Mouse (Mus musculus): Measurements from ENCODE around the gene Inpp5a. TPM values are rescaled to one million over a fixed set of nuclear protein-coding genes. Genes with fewer than 3 reads are reported as not detected.

The Inpp5a gene
- polyA plus RNA-seq, 1 experiment, result 41.4 TPM

- Histone ChIP-seq H3K27ac (ENCODE audit: control insufficient read depth, insufficient read depth, low read depth, low read length) (no peak overlapping the region), H3K4me1 (ENCODE audit: control insufficient read depth, insufficient read depth, low read length) (no peaks in the 10 kb centered on the region), H3K4me3 (ENCODE audit: control insufficient read depth, low read depth, low read length) (no peak overlapping the region), H3K27me3 (ENCODE audit: control insufficient read depth, insufficient read depth, low read length) (no peaks in the 10 kb centered on the region), H3K36me3 (ENCODE audit: control insufficient read depth, insufficient read depth, low read length) (no peaks in the 10 kb centered on the region)
- TF ChIP-seq CTCF (IDR thresholded peaks at IDR 0.05; ENCODE audit: control insufficient read depth, insufficient read depth, insufficient replicate concordance, low read depth, low read length), result no peak
These were observed 106.9 kb downstream of the Inpp5a start for GRCm38 (mm10) chr7:139495791-139496190.

GRCm38 (mm10) chr7:139498038-139498625 is 109.2 kb downstream of the Inpp5a start:
- TF ChIP-seq CTCF (IDR thresholded peaks at IDR 0.05; ENCODE audit: control insufficient read depth, insufficient read depth, insufficient replicate concordance, low read depth, low read length), result no peak
- TF ChIP-seq POLR2A (IDR thresholded peaks at IDR 0.05; ENCODE audit: control insufficient read depth, low read depth, low read length), result no peak
- no peaks in the 10 kb centered on the region for H3K27me3 ChIP-seq (ENCODE audit: control insufficient read depth, insufficient read depth, low read length)

DNA sequence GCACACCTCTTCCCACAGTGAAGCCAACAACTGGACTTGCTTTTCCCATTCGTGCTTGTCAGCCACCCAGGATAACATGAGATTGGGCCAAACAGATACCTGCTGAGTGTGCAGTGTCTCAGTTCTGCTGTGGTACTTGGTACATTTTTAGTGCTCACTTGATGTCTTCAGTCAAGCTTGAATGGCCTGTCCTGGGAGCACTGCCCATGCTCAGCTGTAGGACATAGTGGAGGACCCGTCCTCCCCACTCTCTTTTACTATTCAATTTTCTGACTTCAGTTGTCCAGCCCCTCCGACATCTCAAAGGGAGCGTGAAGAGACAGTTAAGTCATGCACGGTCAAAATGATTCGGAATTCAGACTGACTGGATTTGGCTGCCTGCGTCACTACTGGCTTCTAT is 115.2 kb downstream of the Inpp5a start:
- H3K36me3 ChIP-seq (ENCODE audit: control insufficient read depth, insufficient read depth, low read length), result no peaks in the 10 kb centered on the region
- H3K27ac ChIP-seq (ENCODE audit: control insufficient read depth, insufficient read depth, low read depth, low read length), result no peak overlapping the region
- H3K4me1 ChIP-seq (ENCODE audit: control insufficient read depth, insufficient read depth, low read length), result no peaks in the 10 kb centered on the region
- H3K4me3 ChIP-seq (ENCODE audit: control insufficient read depth, low read depth, low read length), result no peak overlapping the region
- H3K27me3 ChIP-seq (ENCODE audit: control insufficient read depth, insufficient read depth, low read length), result no peaks in the 10 kb centered on the region; the same call in 1 of the 2 replicates
- TF ChIP-seq POLR2A (IDR thresholded peaks at IDR 0.05; ENCODE audit: control insufficient read depth, low read depth, low read length) (no peak), CTCF (IDR thresholded peaks at IDR 0.05; ENCODE audit: control insufficient read depth, insufficient read depth, insufficient replicate concordance, low read depth, low read length) (no peak)

More at GRCm38 (mm10) chr7:139498038-139498625, 109.2 kb downstream of the Inpp5a start:
- H3K36me3 ChIP-seq (ENCODE audit: control insufficient read depth, insufficient read depth, low read length), result no peaks in the 10 kb centered on the region
- no peaks in the 10 kb centered on the region for H3K4me1 ChIP-seq (ENCODE audit: control insufficient read depth, insufficient read depth, low read length)
- H3K27ac ChIP-seq (ENCODE audit: control insufficient read depth, insufficient read depth, low read depth, low read length), result no peak overlapping the region
- H3K4me3 ChIP-seq (ENCODE audit: control insufficient read depth, low read depth, low read length), result no peak overlapping the region

DNA sequence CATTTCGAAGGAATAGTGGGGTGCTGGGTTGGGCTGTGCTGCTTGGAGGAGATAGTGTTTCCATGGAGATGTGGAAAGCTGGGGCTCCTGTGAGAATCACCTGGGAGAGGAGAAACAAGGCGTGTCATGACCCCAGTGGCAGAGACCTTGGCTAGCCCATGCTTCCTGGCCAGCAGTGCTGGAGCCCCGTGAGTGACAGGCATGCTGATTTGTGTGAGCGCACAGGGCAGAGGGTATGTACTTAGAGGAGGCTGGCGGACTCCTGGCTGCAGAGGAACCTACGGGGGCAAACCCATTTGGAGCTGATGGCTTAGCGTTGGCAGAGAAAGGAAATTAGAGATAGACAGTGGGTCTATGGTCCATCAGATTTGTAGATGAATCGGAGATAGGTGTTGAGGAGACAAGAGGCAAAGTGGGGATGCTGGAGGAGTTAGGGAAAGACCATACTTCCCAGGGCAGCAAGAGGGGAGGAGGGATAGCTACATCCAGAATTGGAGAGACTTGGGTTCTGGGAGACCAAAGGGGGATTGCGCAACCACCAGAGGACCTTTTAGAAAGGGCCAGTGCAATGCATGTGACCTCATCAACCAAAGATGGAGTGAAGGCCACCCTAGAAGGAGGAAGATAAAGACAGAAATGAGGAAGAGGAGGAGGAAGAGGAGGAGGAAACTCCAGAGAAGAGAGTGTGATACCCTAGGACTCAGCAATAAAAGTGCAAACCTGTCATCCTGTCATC is 117.9 kb downstream of the Inpp5a start:
- Histone ChIP-seq H3K4me3 (ENCODE audit: control insufficient read depth, low read depth, low read length) (no peak overlapping the region), H3K27me3 (ENCODE audit: control insufficient read depth, insufficient read depth, low read length) (no peaks in the 10 kb centered on the region; the same call in 1 of the 2 replicates)
- TF ChIP-seq CTCF (IDR thresholded peaks at IDR 0.05; ENCODE audit: control insufficient read depth, insufficient read depth, insufficient replicate concordance, low read depth, low read length) (no peak), POLR2A (IDR thresholded peaks at IDR 0.05; ENCODE audit: control insufficient read depth, low read depth, low read length) (no peak)

DNA sequence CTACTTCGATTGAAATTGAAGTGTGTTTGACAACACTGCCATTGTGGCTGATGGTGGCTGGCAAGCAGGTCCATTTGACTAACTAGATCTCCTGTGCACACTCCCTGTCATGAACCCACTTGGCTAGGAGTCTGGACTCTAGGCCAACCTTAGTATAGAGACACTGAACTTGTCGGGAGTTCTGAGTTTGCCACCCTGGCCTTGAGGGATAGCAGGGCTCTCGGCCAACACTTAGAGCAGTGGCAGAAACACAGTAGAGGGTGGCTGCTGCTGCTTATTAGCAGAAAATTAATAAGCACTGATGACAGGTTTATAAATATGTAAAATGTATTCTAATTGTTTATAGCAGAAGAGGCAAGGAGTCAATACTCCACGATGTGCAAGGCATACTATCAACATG is 120.0 kb downstream of the Inpp5a start:
- H3K4me3 ChIP-seq (ENCODE audit: control insufficient read depth, low read depth, low read length), result no peak overlapping the region
- no peaks in the 10 kb centered on the region for H3K36me3 ChIP-seq (ENCODE audit: control insufficient read depth, insufficient read depth, low read length)
- H3K27ac ChIP-seq (ENCODE audit: control insufficient read depth, insufficient read depth, low read depth, low read length), result no peak overlapping the region
- H3K27me3 ChIP-seq (ENCODE audit: control insufficient read depth, insufficient read depth, low read length), result no peaks in the 10 kb centered on the region; the same call in 1 of the 2 replicates
- no peaks in the 10 kb centered on the region for H3K4me1 ChIP-seq (ENCODE audit: control insufficient read depth, insufficient read depth, low read length)
- no peak for TF ChIP-seq CTCF (IDR thresholded peaks at IDR 0.05; ENCODE audit: control insufficient read depth, insufficient read depth, insufficient replicate concordance, low read depth, low read length)
- TF ChIP-seq POLR2A (IDR thresholded peaks at IDR 0.05; ENCODE audit: control insufficient read depth, low read depth, low read length), result no peak

More for the DNA sequence above, 117.9 kb downstream of the Inpp5a start:
- Histone ChIP-seq H3K4me1 (ENCODE audit: control insufficient read depth, insufficient read depth, low read length) (no peaks in the 10 kb centered on the region), H3K36me3 (ENCODE audit: control insufficient read depth, insufficient read depth, low read length) (no peaks in the 10 kb centered on the region), H3K27ac (ENCODE audit: control insufficient read depth, insufficient read depth, low read depth, low read length) (no peak overlapping the region)

- no peak for TF ChIP-seq CTCF (IDR thresholded peaks at IDR 0.05; ENCODE audit: control insufficient read depth, insufficient read depth, insufficient replicate concordance, low read depth, low read length)
- TF ChIP-seq POLR2A (IDR thresholded peaks at IDR 0.05; ENCODE audit: control insufficient read depth, low read depth, low read length), result no peak
- Histone ChIP-seq H3K27ac (ENCODE audit: control insufficient read depth, insufficient read depth, low read depth, low read length) (no peak overlapping the region), H3K36me3 (ENCODE audit: control insufficient read depth, insufficient read depth, low read length) (no peaks in the 10 kb centered on the region), H3K4me3 (ENCODE audit: control insufficient read depth, low read depth, low read length) (no peak overlapping the region), H3K4me1 (ENCODE audit: control insufficient read depth, insufficient read depth, low read length) (no peaks in the 10 kb centered on the region), H3K27me3 (ENCODE audit: control insufficient read depth, insufficient read depth, low read length) (no peaks in the 10 kb centered on the region)
These were observed 127.2 kb downstream of the Inpp5a start for GRCm38 (mm10) chr7:139515959-139516660.

- no peaks in the 10 kb centered on the region for H3K4me1 ChIP-seq (ENCODE audit: control insufficient read depth, insufficient read depth, low read length)
- no peaks in the 10 kb centered on the region for H3K27me3 ChIP-seq (ENCODE audit: control insufficient read depth, insufficient read depth, low read length)
- no peak overlapping the region for H3K4me3 ChIP-seq (ENCODE audit: control insufficient read depth, low read depth, low read length)
- H3K36me3 ChIP-seq (ENCODE audit: control insufficient read depth, insufficient read depth, low read length), result no peaks in the 10 kb centered on the region
- TF ChIP-seq CTCF (IDR thresholded peaks at IDR 0.05; ENCODE audit: control insufficient read depth, insufficient read depth, insufficient replicate concordance, low read depth, low read length), result no peak
- no peak for TF ChIP-seq POLR2A (IDR thresholded peaks at IDR 0.05; ENCODE audit: control insufficient read depth, low read depth, low read length)
- H3K27ac ChIP-seq (ENCODE audit: control insufficient read depth, insufficient read depth, low read depth, low read length), result no peak overlapping the region
These were observed 127.7 kb downstream of the Inpp5a start for GRCm38 (mm10) chr7:139516661-139517016.
